Mouse (Mus musculus): ENCODE measurements around the gene Basp1. TPM values are rescaled to one million over a fixed set of nuclear protein-coding genes. Genes with fewer than 3 reads are reported as not detected.

Gene Basp1
- total RNA-seq, 1 experiment from 2014 or later: 18.6 TPM

GRCm38 (mm10) chr15:25420266-25420665, 6.7 kb upstream of the Basp1 start:
- 0 out of 2 replicates have a peak, but pooled peaks have one; percentile 22 for ATAC-seq (replicated peaks; ENCODE audit: low read depth, poor library complexity, severe bottlenecking)

GRCm38 (mm10) chr15:25416367-25416766, 2.8 kb upstream of the Basp1 start:
- ATAC-seq (replicated peaks; ENCODE audit: low read depth, poor library complexity, severe bottlenecking): no peak

GRCm38 (mm10) chr15:25415958-25416357, 2.4 kb upstream of the Basp1 start:
- no peak for ATAC-seq (replicated peaks; ENCODE audit: low read depth, poor library complexity, severe bottlenecking)

GRCm38 (mm10) chr15:25414747-25415119, 1.2 kb upstream of the Basp1 start:
- peak; percentile 72 for ATAC-seq (replicated peaks; ENCODE audit: low read depth, poor library complexity, severe bottlenecking)

- ATAC-seq (replicated peaks; ENCODE audit: low read depth, poor library complexity, severe bottlenecking): peak; percentile 41
Measured at GRCm38 (mm10) chr15:25414011-25414746, 615 bp upstream of the Basp1 start.

- ATAC-seq (replicated peaks; ENCODE audit: low read depth, poor library complexity, severe bottlenecking): peak; percentile 23
Measured at GRCm38 (mm10) chr15:25412761-25413261, 753 bp downstream of the Basp1 start.

- ATAC-seq (replicated peaks; ENCODE audit: low read depth, poor library complexity, severe bottlenecking): peak; percentile 45
Measured at GRCm38 (mm10) chr15:25412171-25412641, 1.4 kb downstream of the Basp1 start.

- no peak for ATAC-seq (replicated peaks; ENCODE audit: low read depth, poor library complexity, severe bottlenecking)
Measured at GRCm38 (mm10) chr15:25411461-25411860, 2.1 kb downstream of the Basp1 start.

- peak; percentile 55 for ATAC-seq (replicated peaks; ENCODE audit: low read depth, poor library complexity, severe bottlenecking)
Measured at GRCm38 (mm10) chr15:25405926-25406325, 7.6 kb downstream of the Basp1 start.

- ATAC-seq (replicated peaks; ENCODE audit: low read depth, poor library complexity, severe bottlenecking): peak; percentile 85
Measured at GRCm38 (mm10) chr15:25403879-25404278, 9.7 kb downstream of the Basp1 start.

- ATAC-seq (replicated peaks; ENCODE audit: low read depth, poor library complexity, severe bottlenecking): no peak
Measured at GRCm38 (mm10) chr15:25402001-25402400, 11.6 kb downstream of the Basp1 start.

- no peak for ATAC-seq (replicated peaks; ENCODE audit: low read depth, poor library complexity, severe bottlenecking)
Measured at GRCm38 (mm10) chr15:25400276-25400675, 13.3 kb downstream of the Basp1 start.

GRCm38 (mm10) chr15:25395912-25396590, 17.5 kb downstream of the Basp1 start:
- ATAC-seq (replicated peaks; ENCODE audit: low read depth, poor library complexity, severe bottlenecking): no peak

GRCm38 (mm10) chr15:25392525-25393099, 21.0 kb downstream of the Basp1 start:
- peak; percentile 78 for ATAC-seq (replicated peaks; ENCODE audit: low read depth, poor library complexity, severe bottlenecking)

GRCm38 (mm10) chr15:25391210-25391609, 22.4 kb downstream of the Basp1 start:
- peak; percentile 52 for ATAC-seq (replicated peaks; ENCODE audit: low read depth, poor library complexity, severe bottlenecking)

- no peak for ATAC-seq (replicated peaks; ENCODE audit: low read depth, poor library complexity, severe bottlenecking)
Measured at GRCm38 (mm10) chr15:25387572-25387971, 26.0 kb downstream of the Basp1 start.

- ATAC-seq (replicated peaks; ENCODE audit: low read depth, poor library complexity, severe bottlenecking): no peak
Measured at GRCm38 (mm10) chr15:25380051-25380450, 33.5 kb downstream of the Basp1 start.

GRCm38 (mm10) chr15:25378707-25379106, 34.9 kb downstream of the Basp1 start:
- no peak for ATAC-seq (replicated peaks; ENCODE audit: low read depth, poor library complexity, severe bottlenecking)

- no peak for ATAC-seq (replicated peaks; ENCODE audit: low read depth, poor library complexity, severe bottlenecking)
Measured at GRCm38 (mm10) chr15:25376914-25377313, 36.6 kb downstream of the Basp1 start.

- no peak for ATAC-seq (replicated peaks; ENCODE audit: low read depth, poor library complexity, severe bottlenecking)
Measured at GRCm38 (mm10) chr15:25373486-25373885, 40.1 kb downstream of the Basp1 start.

GRCm38 (mm10) chr15:25369522-25369921, 44.0 kb downstream of the Basp1 start:
- no peak for ATAC-seq (replicated peaks; ENCODE audit: low read depth, poor library complexity, severe bottlenecking)

Measured in common myeloid progenitor, adult 5-6 weeks (primary cell).